Mouse (Mus musculus) hindbrain, embryonic 16.5 days (tissue): ENCODE data around the gene Crip1. TPM values are rescaled to one million over a fixed set of nuclear protein-coding genes. Genes with fewer than 3 reads are reported as not detected.
A peak's percentile ranks its signal among the peaks of the same experiment; 100 is the strongest.

Experiments
- ATAC-seq: fragments of 200-750 bp; cut with Nextera tagmentation; 2 replicates; pipeline ENCODE4 v1.8.0; 2017; ENCODE audit warnings: moderate TSS enrichment, moderate library complexity
- H3K27ac ChIP-seq: fragments of 300-500 bp; sonication (generic); 2 replicates; pipeline ENCODE4 v1.5.1; 2014; ENCODE audit warnings: low read depth, mild to moderate bottlenecking, control low read depth, low read length, moderate library complexity
- H3K27me3 ChIP-seq: fragments of 300-500 bp; sonication (generic); replicated peaks from 2 replicates; pipeline ENCODE4 v1.6.1; 2014; ENCODE audit warnings: low read length; ENCODE audit not compliant: control insufficient read depth, insufficient read depth
- H3K36me3 ChIP-seq: fragments of 300-500 bp; sonication (generic); 2 replicates; pipeline ENCODE4 v1.6.1; 2014; ENCODE audit warnings: mild to moderate bottlenecking, low read length, moderate library complexity, mixed read lengths; ENCODE audit not compliant: control insufficient read depth, insufficient read depth
- H3K4me1 ChIP-seq: fragments of 300-500 bp; sonication (generic); 2 replicates; pipeline ENCODE4 v1.6.1; 2014; ENCODE audit warnings: low read depth, low read length; ENCODE audit not compliant: control insufficient read depth, insufficient read depth
- H3K4me2 ChIP-seq: fragments of 300-500 bp; sonication (generic); 2 replicates; pipeline ENCODE4 v1.6.1; 2014; ENCODE audit warnings: mild to moderate bottlenecking, low read length, control low read depth, moderate library complexity
- H3K4me3 ChIP-seq: fragments of 300-500 bp; sonication (generic); 2 replicates; pipeline ENCODE4 v1.5.1; 2014; ENCODE audit warnings: mild to moderate bottlenecking, low read length, control low read depth, moderate library complexity
- H3K9ac ChIP-seq: fragments of 300-500 bp; sonication (generic); 2 replicates; pipeline ENCODE4 v1.6.1; 2014; ENCODE audit warnings: low read depth, mild to moderate bottlenecking, control low read depth, low read length, moderate library complexity
- H3K9me3 ChIP-seq: fragments of 300-500 bp; sonication (generic); 2 replicates; pipeline ENCODE4 v1.6.1; 2014; ENCODE audit warnings: mild to moderate bottlenecking, low read length, moderate library complexity; ENCODE audit not compliant: control insufficient read depth
- WGBS: fragments of 180-500 bp; shearing (Covaris S2); extraction: QIAGEN DNeasy Blood & Tissue Kit; methylation state at CpG from one replicate; pipeline ENCODE4 v1.1.7; 2014; 5-methylcytosine and 5-hydroxymethylcytosine counted together
- polyA plus RNA-seq: library from polyadenylated mRNA; unstranded; fragments of >200 nt; fragmentation: Nextera tagmentation; extraction: Ambion mirVana; gene quantifications from 2 replicates; pipeline ENCODE4 v1.2.1, GENCODE M21; 2015

Gene Crip1
- polyA plus RNA-seq, 1 experiment from 2014 or later: 29.8 TPM

GRCm38 (mm10) chr12:113151046-113151445 is 4.9 kb downstream of the Crip1 start:
- no peak overlapping the region for H3K27ac ChIP-seq
- peaks cover 19% of the 10 kb centered on the region for H3K27me3 ChIP-seq
- 68% methylated on average over 8 of the region's 8 CpGs for WGBS

GRCm38 (mm10) chr12:113151661-113152271 is 5.7 kb downstream of the Crip1 start:
- Histone ChIP-seq H3K27me3 (peaks cover 19% of the 10 kb centered on the region), H3K4me2 (peak overlapping the region; percentile 57), H3K27ac (no peak overlapping the region), H3K9me3 (no peaks in the 10 kb centered on the region), H3K4me1 (peaks cover 23% of the 10 kb centered on the region), H3K36me3 (no peaks in the 10 kb centered on the region), H3K9ac (peak overlapping the region; percentile 41), H3K4me3 (peak overlapping the region; percentile 40)
- ATAC-seq: no peak
- under 1% methylated on average over 34 of the region's 36 CpGs for WGBS

More at GRCm38 (mm10) chr12:113151046-113151445, 4.9 kb downstream of the Crip1 start:
- Histone ChIP-seq H3K36me3 (no peaks in the 10 kb centered on the region), H3K9ac (no peak overlapping the region), H3K4me3 (no peak overlapping the region), H3K4me2 (no peak overlapping the region), H3K4me1 (peaks cover 26% of the 10 kb centered on the region), H3K9me3 (no peaks in the 10 kb centered on the region)
- ATAC-seq: no peak

- H3K9me3 ChIP-seq: no peaks in the 10 kb centered on the region
- H3K27ac ChIP-seq: no peak overlapping the region
- peaks cover 27% of the 10 kb centered on the region for H3K4me1 ChIP-seq
- H3K36me3 ChIP-seq: no peaks in the 10 kb centered on the region
- ATAC-seq: no peak
- peak overlapping the region; percentile 40 for H3K4me3 ChIP-seq
- H3K9ac ChIP-seq: peak overlapping the region; percentile 41
- WGBS: 32% methylated on average over 19 of the region's 19 CpGs
- peak overlapping the region; percentile 57 for H3K4me2 ChIP-seq
- peaks cover 19% of the 10 kb centered on the region for H3K27me3 ChIP-seq
These were observed 6.2 kb downstream of the Crip1 start for GRCm38 (mm10) chr12:113152272-113152661.

- no peak overlapping the region for H3K4me2 ChIP-seq
- ATAC-seq: no peak
- H3K9ac ChIP-seq: no peak overlapping the region
- H3K36me3 ChIP-seq: no peaks in the 10 kb centered on the region
- H3K27me3 ChIP-seq: peaks cover 19% of the 10 kb centered on the region
- H3K9me3 ChIP-seq: no peaks in the 10 kb centered on the region
- peaks cover 25% of the 10 kb centered on the region for H3K4me1 ChIP-seq
- no peak overlapping the region for H3K27ac ChIP-seq
- H3K4me3 ChIP-seq: no peak overlapping the region
- WGBS: 84% methylated on average over 6 of the region's 6 CpGs
These were observed 6.9 kb downstream of the Crip1 start for GRCm38 (mm10) chr12:113152991-113153525.

GRCm38 (mm10) chr12:113153971-113154370 is 7.9 kb downstream of the Crip1 start:
- no peak for ATAC-seq
- no peak overlapping the region for H3K4me2 ChIP-seq
- H3K9me3 ChIP-seq: no peaks in the 10 kb centered on the region
- H3K36me3 ChIP-seq: no peaks in the 10 kb centered on the region
- peaks cover 24% of the 10 kb centered on the region for H3K4me1 ChIP-seq
- no peak overlapping the region for H3K27ac ChIP-seq
- 93% methylated on average over 7 of the region's 7 CpGs for WGBS
- no peak overlapping the region for H3K9ac ChIP-seq
- peaks cover 19% of the 10 kb centered on the region for H3K27me3 ChIP-seq
- no peak overlapping the region for H3K4me3 ChIP-seq

GRCm38 (mm10) chr12:113154747-113155075 is 8.6 kb downstream of the Crip1 start:
- no peak overlapping the region for H3K9ac ChIP-seq
- 83% methylated on average over 6 of the region's 6 CpGs for WGBS

GRCm38 (mm10) chr12:113155076-113155771 is 9.1 kb downstream of the Crip1 start:
- Histone ChIP-seq H3K27me3 (peaks cover 19% of the 10 kb centered on the region), H3K4me1 (peaks cover 23% of the 10 kb centered on the region), H3K4me2 (peak overlapping the region; percentile 65), H3K4me3 (peak overlapping the region; percentile 74), H3K27ac (peak overlapping the region; percentile 66), H3K9ac (peak overlapping the region; percentile 67), H3K9me3 (no peaks in the 10 kb centered on the region), H3K36me3 (no peaks in the 10 kb centered on the region)
- 3% methylated on average over 32 of the region's 32 CpGs for WGBS
- ATAC-seq: peak; percentile 2

More at GRCm38 (mm10) chr12:113154747-113155075, 8.6 kb downstream of the Crip1 start:
- Histone ChIP-seq H3K4me1 (peaks cover 23% of the 10 kb centered on the region), H3K4me3 (no peak overlapping the region), H3K27me3 (peaks cover 19% of the 10 kb centered on the region), H3K9me3 (no peaks in the 10 kb centered on the region), H3K36me3 (no peaks in the 10 kb centered on the region), H3K4me2 (peak overlapping the region; percentile 65), H3K27ac (no peak overlapping the region)
- no peak for ATAC-seq

GRCm38 (mm10) chr12:113155887-113156539 is 9.9 kb downstream of the Crip1 start, which contains the start of gene Tedc1:
Gene Tedc1 (plus strand): TSS chr12:113156421.
- Histone ChIP-seq H3K4me2 (peak within 1 kb of the TSS; percentile 93), H3K9ac (peak within 1 kb of the TSS; percentile 67), H3K9me3 (no peaks in the 10 kb centered on the region), H3K4me1 (peaks cover 23% of the 10 kb centered on the region), H3K36me3 (no peaks in the 10 kb centered on the region), H3K27me3 (peaks cover 12% of the 10 kb centered on the region), H3K27ac (peak within 1 kb of the TSS; percentile 66), H3K4me3 (peak within 1 kb of the TSS; percentile 74)
- WGBS: 0% methylated on average over 40 of the region's 46 CpGs
- peak; percentile 97 for ATAC-seq

GRCm38 (mm10) chr12:113156540-113156929 is 10.4 kb downstream of the Crip1 start:
- Histone ChIP-seq H3K9ac (peak overlapping the region; percentile 67), H3K9me3 (no peaks in the 10 kb centered on the region), H3K27ac (no peak overlapping the region), H3K4me1 (peaks cover 23% of the 10 kb centered on the region), H3K4me2 (peak overlapping the region; percentile 93), H3K36me3 (no peaks in the 10 kb centered on the region), H3K4me3 (peak overlapping the region; percentile 74), H3K27me3 (peaks cover 11% of the 10 kb centered on the region)
- under 1% methylated on average over 16 of the region's 23 CpGs for WGBS
- ATAC-seq: no peak
